Mouse (Mus musculus): ENCODE data around the gene AW011738. TPM values are rescaled to one million over a fixed set of nuclear protein-coding genes. Genes with fewer than 3 reads are reported as not detected.

The AW011738 gene
- polyA plus RNA-seq, 1 experiment from 2014 or later: 4.0 TPM

DNA sequence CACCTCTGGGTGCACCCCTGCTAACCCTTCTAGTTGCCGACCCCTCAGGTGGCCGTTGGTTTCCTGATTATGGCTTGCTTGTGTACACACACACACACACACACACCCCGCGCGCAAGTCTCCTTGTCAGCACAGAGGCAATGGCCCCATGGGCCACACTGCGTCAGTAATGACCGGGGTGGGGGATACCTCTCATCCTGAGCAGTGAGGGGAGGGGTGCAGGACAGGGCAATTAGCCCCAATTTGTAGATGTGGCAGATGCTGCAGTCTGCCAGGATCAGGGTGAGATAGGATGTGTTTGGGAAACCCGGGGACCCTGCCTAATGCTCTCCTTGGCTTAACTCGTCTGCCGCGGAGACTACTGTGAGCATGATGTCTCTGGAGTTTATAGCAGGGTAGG lies 46.5 kb downstream of the AW011738 start:
- ATAC-seq (no peak), DNase-seq (ENCODE audit: low spot score) (no peak)
- 0 out of 2 replicates have a peak, but pooled peaks cover 13% of the 10 kb centered on the region for H3K36me3 ChIP-seq (ENCODE audit: insufficient read depth, low read length)
- H3K27ac ChIP-seq (ENCODE audit: low read length): no peak overlapping the region
- H3K9ac ChIP-seq (replicated peaks; ENCODE audit: low read depth): no peak overlapping the region
- H3K9me3 ChIP-seq (ENCODE audit: low read length): no peaks in the 10 kb centered on the region
- H3K4me1 ChIP-seq (ENCODE audit: insufficient read depth, low read depth, low read length): 0 out of 2 replicates have a peak, but pooled peaks cover 2% of the 10 kb centered on the region
- TF ChIP-seq CTCF (IDR thresholded peaks at IDR 0.05): no peak
- 52% methylated on average over 11 of the region's 11 CpGs for WGBS
- H3K4me3 ChIP-seq (ENCODE audit: low read depth, low read length): no peak overlapping the region
- H3K4me2 ChIP-seq (replicated peaks; ENCODE audit: low read depth, low read length): no peak overlapping the region
- peaks cover 9% of the 10 kb centered on the region; the same call in 1 of the 2 replicates for H3K27me3 ChIP-seq (replicated peaks; ENCODE audit: insufficient read depth, low read length)

DNA sequence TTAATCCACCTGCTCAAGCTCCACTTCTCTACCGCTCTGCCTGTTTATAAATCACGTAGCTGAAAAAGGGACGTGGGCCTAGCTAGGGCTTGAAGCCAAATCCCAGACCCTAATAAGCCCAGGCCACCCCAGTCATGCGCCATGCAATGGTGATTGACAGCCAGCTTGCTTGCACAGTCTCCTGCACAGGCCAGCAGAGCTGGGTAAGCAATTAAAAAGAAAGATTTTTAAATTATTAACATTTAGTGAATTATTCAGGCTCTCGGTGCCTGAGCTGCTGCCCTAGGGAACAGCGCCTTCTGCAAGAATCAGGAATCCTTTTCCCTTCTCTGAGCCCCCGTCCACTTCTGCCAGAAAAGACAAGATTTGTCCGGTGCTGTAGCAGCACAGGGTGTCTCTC lies 48.0 kb downstream of the AW011738 start:
- Histone ChIP-seq H3K27me3 (replicated peaks; ENCODE audit: insufficient read depth, low read length) (peaks cover 20% of the 10 kb centered on the region), H3K9ac (replicated peaks; ENCODE audit: low read depth) (no peak overlapping the region), H3K27ac (ENCODE audit: low read length) (no peak overlapping the region), H3K4me3 (ENCODE audit: low read depth, low read length) (no peak overlapping the region), H3K4me1 (ENCODE audit: insufficient read depth, low read depth, low read length) (0 out of 2 replicates have a peak, but pooled peaks cover 2% of the 10 kb centered on the region), H3K36me3 (ENCODE audit: insufficient read depth, low read length) (no peaks in the 10 kb centered on the region), H3K9me3 (ENCODE audit: low read length) (no peaks in the 10 kb centered on the region), H3K4me2 (replicated peaks; ENCODE audit: low read depth, low read length) (no peak overlapping the region)
- DNase-seq (ENCODE audit: low spot score): no peak
- no peak for ATAC-seq
- WGBS: 62% methylated on average over 8 of the region's 8 CpGs
- TF ChIP-seq EP300 (IDR thresholded peaks at IDR 0.05) (no peak), CTCF (IDR thresholded peaks at IDR 0.05) (no peak)

- H3K9ac ChIP-seq (replicated peaks; ENCODE audit: low read depth): no peak overlapping the region
- no peak overlapping the region for H3K27ac ChIP-seq (ENCODE audit: low read length)
- H3K27me3 ChIP-seq (replicated peaks; ENCODE audit: insufficient read depth, low read length): peaks cover 20% of the 10 kb centered on the region
- TF ChIP-seq EP300 (IDR thresholded peaks at IDR 0.05) (no peak), CTCF (IDR thresholded peaks at IDR 0.05) (no peak)
- no peak overlapping the region for H3K4me3 ChIP-seq (ENCODE audit: low read depth, low read length)
- H3K4me1 ChIP-seq (ENCODE audit: insufficient read depth, low read depth, low read length): 0 out of 2 replicates have a peak, but pooled peaks cover 2% of the 10 kb centered on the region
- ATAC-seq (no peak), DNase-seq (ENCODE audit: low spot score) (no peak)
- WGBS: 35% methylated on average over 7 of the region's 7 CpGs
- H3K9me3 ChIP-seq (ENCODE audit: low read length): no peaks in the 10 kb centered on the region
- H3K36me3 ChIP-seq (ENCODE audit: insufficient read depth, low read length): no peaks in the 10 kb centered on the region
- H3K4me2 ChIP-seq (replicated peaks; ENCODE audit: low read depth, low read length): no peak overlapping the region
Measured at GRCm38 (mm10) chr4:156252140-156252539, 49.0 kb downstream of the AW011738 start.

GRCm38 (mm10) chr4:156252619-156253018 lies 49.5 kb downstream of the AW011738 start:
- TF ChIP-seq EP300 (IDR thresholded peaks at IDR 0.05) (no peak), CTCF (IDR thresholded peaks at IDR 0.05) (no peak)
- Histone ChIP-seq H3K36me3 (ENCODE audit: insufficient read depth, low read length) (no peaks in the 10 kb centered on the region), H3K9ac (replicated peaks; ENCODE audit: low read depth) (no peak overlapping the region), H3K4me2 (replicated peaks; ENCODE audit: low read depth, low read length) (no peak overlapping the region), H3K27me3 (replicated peaks; ENCODE audit: insufficient read depth, low read length) (peaks cover 20% of the 10 kb centered on the region), H3K27ac (ENCODE audit: low read length) (no peak overlapping the region), H3K4me3 (ENCODE audit: low read depth, low read length) (no peak overlapping the region), H3K4me1 (ENCODE audit: insufficient read depth, low read depth, low read length) (0 out of 2 replicates have a peak, but pooled peaks cover 2% of the 10 kb centered on the region), H3K9me3 (ENCODE audit: low read length) (no peaks in the 10 kb centered on the region)
- DNase-seq (ENCODE audit: low spot score) (no peak), ATAC-seq (no peak)
- WGBS: 45% methylated on average over 3 of the region's 3 CpGs

DNA sequence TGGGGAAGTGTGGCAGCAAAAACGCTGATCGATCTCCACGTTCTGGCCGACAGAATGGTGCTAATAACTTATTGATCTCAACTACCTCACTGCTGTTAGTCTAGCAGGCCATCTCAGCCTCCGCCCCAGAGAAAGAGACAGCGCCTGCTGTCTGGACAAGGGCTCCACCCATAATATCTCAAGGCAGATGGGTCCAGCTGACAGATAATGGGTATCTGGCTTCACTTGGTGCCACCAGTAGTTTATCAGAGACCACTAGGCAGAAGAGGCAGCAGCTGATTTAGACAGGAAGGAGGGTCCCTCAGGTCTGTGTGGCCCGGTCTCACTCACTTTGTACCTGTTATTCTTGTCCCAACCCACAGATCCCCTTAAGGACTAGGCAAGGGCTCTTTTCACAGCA lies 49.9 kb downstream of the AW011738 start:
- Histone ChIP-seq H3K9ac (replicated peaks; ENCODE audit: low read depth) (no peak overlapping the region), H3K4me1 (ENCODE audit: insufficient read depth, low read depth, low read length) (0 out of 2 replicates have a peak, but pooled peaks cover 2% of the 10 kb centered on the region), H3K36me3 (ENCODE audit: insufficient read depth, low read length) (no peaks in the 10 kb centered on the region), H3K9me3 (ENCODE audit: low read length) (no peaks in the 10 kb centered on the region), H3K4me2 (replicated peaks; ENCODE audit: low read depth, low read length) (no peak overlapping the region), H3K27ac (ENCODE audit: low read length) (no peak overlapping the region), H3K27me3 (replicated peaks; ENCODE audit: insufficient read depth, low read length) (peaks cover 20% of the 10 kb centered on the region), H3K4me3 (ENCODE audit: low read depth, low read length) (no peak overlapping the region)
- 41% methylated on average over 7 of the region's 7 CpGs for WGBS
- ATAC-seq: no peak
- DNase-seq (ENCODE audit: low spot score): no peak
- TF ChIP-seq EP300 (IDR thresholded peaks at IDR 0.05): no peak
- no peak for TF ChIP-seq CTCF (IDR thresholded peaks at IDR 0.05)

DNA sequence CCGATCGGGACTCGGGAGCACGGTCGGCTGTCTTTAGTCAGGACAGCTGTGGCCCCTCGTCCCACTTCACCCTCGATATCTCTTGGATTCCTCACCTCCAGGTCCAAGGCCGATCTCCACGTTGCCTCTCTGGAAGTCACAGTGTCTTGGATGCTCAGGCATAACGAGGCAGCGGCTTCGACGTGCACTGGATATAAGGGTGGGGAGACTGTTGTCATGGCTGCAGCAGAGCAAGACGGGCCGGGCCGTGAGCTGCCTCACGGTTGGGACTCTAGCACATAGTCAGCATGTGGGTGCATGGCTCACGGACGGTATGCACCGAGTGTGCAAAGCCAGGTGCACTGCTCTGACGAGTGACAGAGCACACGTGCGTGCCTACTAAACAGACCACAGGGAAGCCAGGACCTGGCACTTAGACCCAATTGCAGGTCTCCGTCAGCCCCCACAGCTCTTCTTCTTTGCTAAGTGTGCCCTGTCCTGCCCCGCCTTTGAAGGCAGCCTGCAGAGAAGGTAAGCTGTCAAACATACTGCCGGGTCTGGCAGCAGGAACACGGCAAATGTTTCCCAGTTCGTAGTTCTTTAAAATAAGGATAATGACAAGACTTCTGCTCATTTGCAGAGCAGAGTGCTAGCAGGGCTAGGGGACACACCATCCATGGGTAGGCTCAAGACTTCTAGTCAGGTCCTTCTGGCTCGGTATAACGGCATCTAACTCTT lies 51.4 kb downstream of the AW011738 start:
- H3K27me3 ChIP-seq (replicated peaks; ENCODE audit: insufficient read depth, low read length): peaks cover 20% of the 10 kb centered on the region
- H3K4me3 ChIP-seq (ENCODE audit: low read depth, low read length): peak overlapping the region; percentile 5; the same call in 1 of the 2 replicates
- WGBS: 3% methylated on average over 28 of the region's 30 CpGs
- peak; percentile 21 for DNase-seq (ENCODE audit: low spot score)
- H3K4me2 ChIP-seq (replicated peaks; ENCODE audit: low read depth, low read length): 0 out of 2 replicates have a peak overlapping the region, but pooled peaks have one; percentile 27
- H3K9ac ChIP-seq (replicated peaks; ENCODE audit: low read depth): no peak overlapping the region
- TF ChIP-seq EP300 (IDR thresholded peaks at IDR 0.05) (no peak), CTCF (IDR thresholded peaks at IDR 0.05) (no peak)
- no peaks in the 10 kb centered on the region for H3K36me3 ChIP-seq (ENCODE audit: insufficient read depth, low read length)
- ATAC-seq: peak; percentile 55
- no peaks in the 10 kb centered on the region for H3K9me3 ChIP-seq (ENCODE audit: low read length)
- H3K4me1 ChIP-seq (ENCODE audit: insufficient read depth, low read depth, low read length): 0 out of 2 replicates have a peak, but pooled peaks cover 2% of the 10 kb centered on the region
- H3K27ac ChIP-seq (ENCODE audit: low read length): no peak overlapping the region

Small RNA genes within 50 kb of the gene (microRNA-seq; reads per million reads assigned to microRNA genes)
- 0.73 reads per million for gene Mir7658

Other genes with a start within 250 kb of the AW011738 start
- gene C1qtnf12, start 241.0 kb upstream of the AW011738 start, polyA plus RNA-seq (2015; fragmentation: Nextera tagmentation; extraction: Ambion mirVana): 30.6 and 36.2 TPM in 2 replicates
- gene B3galt6, start 210.7 kb upstream of the AW011738 start, polyA plus RNA-seq (2015; fragmentation: Nextera tagmentation; extraction: Ambion mirVana): 6.8 TPM in 2 replicates
- 155 and 166 TPM in 2 replicates for gene Sdf4, start 210.4 kb upstream of the AW011738 start, polyA plus RNA-seq (2015; fragmentation: Nextera tagmentation; extraction: Ambion mirVana)
- gene Tnfrsf4, start 189.5 kb upstream of the AW011738 start, polyA plus RNA-seq (2015; fragmentation: Nextera tagmentation; extraction: Ambion mirVana): 4.9 and 5.2 TPM in 2 replicates
- gene Tnfrsf18, start 177.1 kb upstream of the AW011738 start, polyA plus RNA-seq (2015; fragmentation: Nextera tagmentation; extraction: Ambion mirVana): 1.6 and 1.9 TPM in 2 replicates
- gene Ttll10, start 143.9 kb upstream of the AW011738 start, polyA plus RNA-seq (2015; fragmentation: Nextera tagmentation; extraction: Ambion mirVana): 2.1 and 2.5 TPM in 2 replicates
- gene 9430015G10Rik, start 93.3 kb upstream of the AW011738 start, polyA plus RNA-seq (2015; fragmentation: Nextera tagmentation; extraction: Ambion mirVana): 5.9 and 6.8 TPM in 2 replicates
- 0.07 TPM in 1 of 2 replicates, not detected in the other for gene Rnf223, start 72.8 kb upstream of the AW011738 start, polyA plus RNA-seq (2015; fragmentation: Nextera tagmentation; extraction: Ambion mirVana)
- gene Agrn, start 5.8 kb upstream of the AW011738 start, polyA plus RNA-seq (2015; fragmentation: Nextera tagmentation; extraction: Ambion mirVana): 70.1 and 85.7 TPM in 2 replicates
- 11.8 and 13.8 TPM in 2 replicates for gene Isg15, start 2.5 kb upstream of the AW011738 start, polyA plus RNA-seq (2015; fragmentation: Nextera tagmentation; extraction: Ambion mirVana)
- gene Perm1, start 12.6 kb downstream of the AW011738 start, polyA plus RNA-seq (2015; fragmentation: Nextera tagmentation; extraction: Ambion mirVana): 0.46 and 0.56 TPM in 2 replicates
- 11.2 and 12.7 TPM in 2 replicates for gene Plekhn1, start 31.6 kb downstream of the AW011738 start, polyA plus RNA-seq (2015; fragmentation: Nextera tagmentation; extraction: Ambion mirVana)
- gene Noc2l, start 32.7 kb downstream of the AW011738 start, polyA plus RNA-seq (2015; fragmentation: Nextera tagmentation; extraction: Ambion mirVana): 18.7 and 19.8 TPM in 2 replicates
- gene Samd11, start 52.4 kb downstream of the AW011738 start, polyA plus RNA-seq (2015; fragmentation: Nextera tagmentation; extraction: Ambion mirVana): 0.12 and 0.24 TPM in 2 replicates
- gene Vmn2r-ps159, start 127.8 kb downstream of the AW011738 start, polyA plus RNA-seq (2015; fragmentation: Nextera tagmentation; extraction: Ambion mirVana): not detected in 2 replicates

All from lung, postnatal 0 days (tissue).